Mouse (Mus musculus) lung, postnatal 4 days (tissue): Measurements from ENCODE around the gene Asxl1.

ENCODE experiments used
- DNase-seq, 2 experiments: peaks; one replicate each; pipeline ENCODE4 v3.0.0; 2021

Asxl1 gene

GRCm38 (mm10) chr2:153445137-153446016 lies 99.7 kb downstream of the Asxl1 start:
- peak in 1 of 2 experiments; percentile 60 for DNase-seq

DNA sequence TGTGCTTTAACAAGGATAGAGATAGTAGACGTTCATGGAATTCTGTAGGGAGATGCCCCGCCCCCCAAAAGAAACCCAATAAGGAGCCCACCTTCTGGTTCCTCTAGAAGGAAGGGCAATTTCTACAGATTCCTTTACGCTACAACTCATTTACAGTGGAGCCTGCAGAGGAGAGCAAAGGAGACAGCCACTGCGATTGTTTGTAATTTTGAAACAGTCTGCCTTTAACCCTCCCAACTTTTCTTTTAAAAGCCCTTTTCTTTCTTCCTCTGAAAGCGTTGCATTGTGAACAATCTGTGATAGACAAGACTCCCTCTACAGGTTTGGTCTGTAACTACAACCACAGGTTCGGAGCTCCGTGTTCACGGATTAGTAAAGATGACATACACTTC lies 100.4 kb downstream of the Asxl1 start:
- DNase-seq, result peak in 1 of 2 experiments; percentile 62

DNA sequence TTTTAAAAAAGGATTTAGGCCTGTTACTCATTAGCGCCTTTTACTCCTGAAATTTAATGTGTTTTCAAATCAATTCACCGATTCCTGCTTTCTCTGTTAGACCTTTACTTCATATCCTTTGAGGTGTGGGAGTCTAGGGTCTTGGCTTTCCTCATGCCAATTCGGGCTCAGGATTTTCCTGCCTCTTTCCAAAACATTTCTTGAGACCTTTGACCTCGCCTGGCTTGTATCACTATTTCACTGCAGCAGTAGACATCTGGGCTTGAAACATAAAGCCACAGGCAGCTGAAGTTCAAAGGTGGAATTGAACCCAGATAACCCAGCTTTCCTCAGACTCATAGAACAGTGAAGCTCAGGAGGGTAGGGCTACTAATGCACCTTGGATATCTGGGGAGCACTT lies 100.8 kb downstream of the Asxl1 start:
- no peak for DNase-seq

DNA sequence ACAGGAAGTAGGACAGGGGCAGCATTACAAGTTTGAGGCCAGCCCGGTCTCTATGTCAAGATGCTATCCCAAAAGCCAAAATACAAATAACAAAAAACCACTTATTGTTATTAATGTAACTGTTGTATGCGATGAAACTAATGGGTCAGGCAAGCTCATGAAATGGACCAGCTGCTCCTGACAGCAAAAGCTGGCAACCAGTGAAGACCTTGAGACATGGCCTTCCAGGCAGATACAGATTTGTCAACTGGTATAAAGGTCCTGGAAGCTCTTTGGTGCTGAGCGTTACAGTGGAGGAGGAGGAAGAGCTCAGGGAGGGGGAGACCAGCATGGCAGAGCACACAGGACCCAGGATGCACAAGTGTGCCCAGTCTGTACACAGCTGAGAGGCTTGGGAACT lies 102.1 kb downstream of the Asxl1 start:
- peak in 1 of 2 experiments; percentile 73 for DNase-seq

DNA sequence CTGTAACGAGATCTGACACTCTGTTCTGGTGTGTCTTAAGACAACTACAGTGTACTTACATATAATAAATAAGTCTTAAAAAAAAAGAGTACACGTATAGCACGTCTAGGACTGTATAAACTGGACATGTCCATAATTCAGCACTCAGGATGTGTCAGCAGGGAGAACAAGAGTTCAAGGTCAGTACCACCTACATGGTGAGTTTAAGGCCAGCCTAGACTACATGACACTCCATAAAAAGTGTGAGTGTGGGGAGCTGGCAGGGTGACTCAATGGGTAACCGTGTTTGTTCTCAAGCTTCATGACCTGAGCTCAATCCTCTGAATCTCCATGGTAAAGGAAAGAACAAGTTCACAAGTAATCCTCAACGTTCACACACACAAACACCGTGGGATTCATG lies 102.9 kb downstream of the Asxl1 start:
- no peak for DNase-seq
